In genomic region chr19:45847016-45847732, GRCm38 (mm10) we compare ENCODE assay signal across 10 mouse cellular contexts. TPM values are rescaled to one million over a fixed set of nuclear protein-coding genes. Genes with fewer than 3 reads are reported as not detected.
A peak's percentile ranks its signal among the peaks of the same experiment; 100 is the strongest.
DNase-seq lines count a peak whose midpoint lies in the region; ATAC-seq and TF ChIP-seq lines count a peak whose summit lies in the region.
"Had no signal": no experiment of that assay in that cellular context is flagged by ENCODE, and none has a peak within 500 bp of the region (broad histone marks: within the 10 kb centered on the region; RNA-seq: fewer than 3 reads in every experiment).

No protein-coding gene starts in this region.

- no peaks in the 10 kb centered on the region for H3K27me3 ChIP-seq in kidney, embryonic 15.5 days
- no peaks in the 10 kb centered on the region for H3K27me3 ChIP-seq in liver, postnatal 0 days (ENCODE audit: insufficient read depth, low read length)
- H3K27me3 ChIP-seq in neural tube, embryonic 15.5 days (replicated peaks): no peaks in the 10 kb centered on the region
- H3K27me3 ChIP-seq: midbrain, embryonic 12.5 days had no signal

- DNase-seq in kidney, postnatal 10 days: peak; percentile 48
- peak; percentile 44 for DNase-seq in CD4-positive helper T cell, adult 2 months (ENCODE audit: low read depth, low spot score)
- peak; percentile 10 for DNase-seq in MEL-GATA-1-ER (ENCODE audit: extremely low read depth, low read depth)
- no peak for DNase-seq in liver, postnatal 0 days
- no peak for DNase-seq in embryo, embryonic 11 days
- no peak for DNase-seq in embryo, embryonic 10.5 days (ENCODE audit: low spot score)
- DNase-seq: kidney, adult 18-20 months had no signal

- TF ChIP-seq CTCF in liver, postnatal 0 days (IDR thresholded peaks at IDR 0.05; ENCODE audit: low read depth): peak; percentile 49

- no peak overlapping the region for H3K9ac ChIP-seq in kidney, embryonic 15.5 days
- no peak overlapping the region for H3K9ac ChIP-seq in liver, postnatal 0 days (replicated peaks)
- H3K9ac ChIP-seq in neural tube, embryonic 15.5 days (replicated peaks): no peak overlapping the region
- H3K9ac ChIP-seq: midbrain, embryonic 12.5 days had no signal

- H3K9me3 ChIP-seq in kidney, embryonic 15.5 days (replicated peaks): no peaks in the 10 kb centered on the region
- H3K9me3 ChIP-seq in liver, postnatal 0 days (ENCODE audit: low read length): no peaks in the 10 kb centered on the region
- H3K9me3 ChIP-seq in neural tube, embryonic 15.5 days (replicated peaks): no peaks in the 10 kb centered on the region
- H3K9me3 ChIP-seq: midbrain, embryonic 12.5 days had no signal

- H3K4me1 ChIP-seq in kidney, embryonic 15.5 days: no peaks in the 10 kb centered on the region
- H3K4me1 ChIP-seq in liver, postnatal 0 days (ENCODE audit: insufficient read depth): peaks cover 7% of the 10 kb centered on the region
- 0 out of 2 replicates have a peak, but pooled peaks cover 7% of the 10 kb centered on the region for H3K4me1 ChIP-seq in neural tube, embryonic 15.5 days

- 95% methylated on average over 3 of the region's 3 CpGs for WGBS in kidney, embryonic 15.5 days
- 95% methylated on average over 3 of the region's 3 CpGs for WGBS in liver, postnatal 0 days (ENCODE audit: insufficient replicate concordance)
- WGBS in neural tube, embryonic 15.5 days: 94% methylated on average over 3 of the region's 3 CpGs

- H3K4me3 ChIP-seq in kidney, embryonic 15.5 days (replicated peaks): no peak overlapping the region
- no peak overlapping the region for H3K4me3 ChIP-seq in liver, postnatal 0 days (ENCODE audit: low read depth, low read length)
- no peak overlapping the region for H3K4me3 ChIP-seq in neural tube, embryonic 15.5 days (replicated peaks)
- H3K4me3 ChIP-seq: midbrain, embryonic 12.5 days had no signal

- TF ChIP-seq EP300 in liver, postnatal 0 days (IDR thresholded peaks at IDR 0.05; ENCODE audit: low read depth): no peak

- ATAC-seq in kidney, embryonic 15.5 days (replicated peaks; ENCODE audit: low FRiP score): no peak
- ATAC-seq in liver, postnatal 0 days: no peak
- no peak for ATAC-seq in neural tube, embryonic 15.5 days (ENCODE audit: low FRiP score)

- H3K36me3 ChIP-seq in kidney, embryonic 15.5 days: 0 out of 2 replicates have a peak, but pooled peaks cover under 1% of the 10 kb centered on the region
- H3K36me3 ChIP-seq in liver, postnatal 0 days (replicated peaks; ENCODE audit: insufficient read depth, low read length): no peaks in the 10 kb centered on the region
- no peaks in the 10 kb centered on the region for H3K36me3 ChIP-seq in neural tube, embryonic 15.5 days

- no peak overlapping the region for H3K27ac ChIP-seq in kidney, embryonic 15.5 days
- no peak overlapping the region for H3K27ac ChIP-seq in liver, postnatal 0 days (ENCODE audit: low read depth)
- no peak overlapping the region for H3K27ac ChIP-seq in neural tube, embryonic 15.5 days (replicated peaks)
- H3K27ac ChIP-seq: midbrain, embryonic 12.5 days had no signal

- no peak overlapping the region for H3K4me2 ChIP-seq in kidney, embryonic 15.5 days
- H3K4me2 ChIP-seq in liver, postnatal 0 days (ENCODE audit: low read depth, low read length): no peak overlapping the region
- no peak overlapping the region for H3K4me2 ChIP-seq in neural tube, embryonic 15.5 days
- H3K4me2 ChIP-seq: midbrain, embryonic 12.5 days had no signal

RNA-seq across cellular contexts. Expression of gene Kcnip2, which starts 31.3 kb away (rescaled TPM):
- 2.2 and 2.3 TPM in 2 replicates for polyA plus RNA-seq in kidney, embryonic 15.5 days (2015; fragmentation: Nextera tagmentation; extraction: Ambion mirVana)
- polyA plus RNA-seq in liver, postnatal 0 days (2015; fragmentation: Nextera tagmentation; extraction: Ambion mirVana): 0.59 and 0.71 TPM in 2 replicates
- polyA plus RNA-seq in neural tube, embryonic 15.5 days (2015; fragmentation: Nextera tagmentation; extraction: Ambion mirVana): 19.1 and 19.4 TPM in 2 replicates

Comparison
In these comparisons a context has a peak if more than half of its experiments do, and no peak if none do; other contexts are left out.
1. DNase-seq: peak in kidney, postnatal 10 days (single experiment), CD4-positive helper T cell, adult 2 months (single experiment) and MEL-GATA-1-ER (single experiment); none in liver, postnatal 0 days (single experiment), embryo, embryonic 11 days (single experiment) and embryo, embryonic 10.5 days (single experiment).